Comparison of ENCODE assay signal across 20 mouse cellular contexts in the genomic region with DNA sequence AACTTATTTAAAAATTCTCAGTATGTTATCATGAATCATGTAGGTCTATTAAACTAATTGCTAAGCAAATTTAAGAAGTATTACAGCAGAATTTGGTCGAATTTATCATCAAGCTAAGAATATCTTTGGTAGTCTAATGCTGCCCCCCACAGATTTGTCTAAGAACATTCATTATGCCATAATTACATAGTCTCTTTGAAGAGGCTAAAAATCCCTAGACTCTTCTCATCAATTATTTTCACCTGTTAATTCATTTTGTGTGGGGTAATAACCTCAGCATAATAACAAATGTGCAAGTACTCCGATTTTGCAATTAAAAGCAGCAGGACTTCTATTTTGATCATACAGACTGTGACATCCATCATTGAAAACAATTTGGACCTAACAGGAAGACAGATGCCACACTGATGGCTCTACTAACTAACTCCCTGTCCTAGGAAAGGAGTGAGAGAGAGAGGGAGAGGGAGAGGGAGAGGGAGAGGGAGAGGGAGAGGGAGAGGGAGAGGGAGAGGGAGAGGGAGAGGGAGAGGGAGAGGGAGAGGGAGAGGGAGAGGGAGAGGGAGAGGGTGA.
DNase-seq lines count a peak whose midpoint lies in the region; ATAC-seq and TF ChIP-seq lines count a peak whose summit lies in the region.
"Had no signal": no experiment of that assay in that cellular context is flagged by ENCODE, and none has a peak within 500 bp of the region (broad histone marks: within the 10 kb centered on the region; RNA-seq: fewer than 3 reads in every experiment).

No protein-coding gene starts in this region.

- no peak for TF ChIP-seq CTCF in CH12.LX (conservative IDR thresholded peaks at IDR 0.05 in 1 of 2, IDR thresholded peaks at IDR 0.05 in 1 of 2; ENCODE audit: low read depth in 2 of 2, low read length in 2 of 2)

- DNase-seq in CH12.LX (ENCODE audit: extremely low read depth) (no peak), adipocyte (ENCODE audit: low spot score) (no peak)
- peak; percentile 18 for DNase-seq in brain, embryonic 18.5 days (ENCODE audit: low read depth, low spot score)
- DNase-seq in heart, adult 9 months (ENCODE audit: low spot score in 2 of 2): no peak
- DNase-seq: cerebellum, adult 18-20 months; heart, postnatal 4 days; kidney, postnatal 14 days; liver; lung, adult 18-20 months; right cerebral cortex, adult 18-20 months; thymus, postnatal 14 days had no signal

- in situ Hi-C loops in CH12.LX (cut with MboI; ENCODE audit: low pct_ligation_motif_present, low pct_unique_long_range_greater_than_20kb, low sequenced_read_pairs): no loop called here

- TF ChIP-seq POLR2A in CH12.LX (IDR thresholded peaks at IDR 0.05; ENCODE audit: low read depth, low read length): no peak

- H3K9me3 ChIP-seq in hindbrain, embryonic 12.5 days (replicated peaks): no peaks in the 10 kb centered on the region
- no peaks in the 10 kb centered on the region for H3K9me3 ChIP-seq in hindbrain, embryonic 13.5 days
- no peaks in the 10 kb centered on the region for H3K9me3 ChIP-seq in CH12.LX (replicated peaks; ENCODE audit: low read length)
- no peaks in the 10 kb centered on the region for H3K9me3 ChIP-seq in midbrain, embryonic 16.5 days (replicated peaks; ENCODE audit: control insufficient read depth, low read length, poor library complexity, severe bottlenecking)
- H3K9me3 ChIP-seq: embryonic facial prominence, embryonic 15.5 days; G1E; heart, embryonic 12.5 days; stomach, embryonic 15.5 days had no signal

- no peak overlapping the region for H3K4me3 ChIP-seq in hindbrain, embryonic 12.5 days
- H3K4me3 ChIP-seq in hindbrain, embryonic 13.5 days: no peak overlapping the region
- H3K4me3 ChIP-seq in CH12.LX (replicated peaks in 1 of 3; ENCODE audit: low read depth in 2 of 3, low read length in 2 of 3, poor library complexity in 1 of 3): no peak overlapping the region
- H3K4me3 ChIP-seq in midbrain, embryonic 16.5 days (ENCODE audit: low read depth, low read length): no peak overlapping the region
- H3K4me3 ChIP-seq: embryonic facial prominence, embryonic 15.5 days; heart, embryonic 12.5 days; stomach, embryonic 15.5 days had no signal

- H3K36me3 ChIP-seq in hindbrain, embryonic 12.5 days: no peaks in the 10 kb centered on the region
- no peaks in the 10 kb centered on the region for H3K36me3 ChIP-seq in hindbrain, embryonic 13.5 days
- H3K36me3 ChIP-seq in CH12.LX (replicated peaks in 1 of 2; ENCODE audit: control insufficient read depth in 1 of 2, insufficient read depth in 1 of 2, low read length in 1 of 2): no peaks in the 10 kb centered on the region
- no peaks in the 10 kb centered on the region for H3K36me3 ChIP-seq in midbrain, embryonic 16.5 days (ENCODE audit: control insufficient read depth, insufficient read depth, low read length)
- H3K36me3 ChIP-seq: embryonic facial prominence, embryonic 15.5 days; G1E; heart, embryonic 12.5 days; stomach, embryonic 15.5 days had no signal

- dilution Hi-C loops in CH12.LX (cut with MboI; ENCODE audit: extremely low pct_ligation_motif_present, extremely low pct_unique_long_range_greater_than_20kb, low sequenced_read_pairs): no loop called here

- WGBS in hindbrain, embryonic 12.5 days: 54% methylated on average over 2 of the region's 2 CpGs
- 43% methylated on average over 2 of the region's 2 CpGs for WGBS in hindbrain, embryonic 13.5 days
- 38% methylated on average over 2 of the region's 2 CpGs for WGBS in midbrain, embryonic 16.5 days

- H3K4me1 ChIP-seq in hindbrain, embryonic 12.5 days: peaks cover 2% of the 10 kb centered on the region; the same call in 1 of the 2 replicates
- peaks cover 9% of the 10 kb centered on the region; the same call in 1 of the 2 replicates for H3K4me1 ChIP-seq in hindbrain, embryonic 13.5 days (replicated peaks)
- H3K4me1 ChIP-seq in CH12.LX (ENCODE audit: control insufficient read depth in 1 of 2, insufficient read depth in 2 of 2): no peaks in the 10 kb centered on the region
- H3K4me1 ChIP-seq in midbrain, embryonic 16.5 days (ENCODE audit: control insufficient read depth, insufficient read depth, low read length): peaks cover 5% of the 10 kb centered on the region; the same call in 1 of the 2 replicates
- H3K4me1 ChIP-seq: embryonic facial prominence, embryonic 15.5 days; heart, embryonic 12.5 days; stomach, embryonic 15.5 days had no signal

- H3K9ac ChIP-seq in hindbrain, embryonic 12.5 days: no peak overlapping the region
- no peak overlapping the region for H3K9ac ChIP-seq in hindbrain, embryonic 13.5 days
- H3K9ac ChIP-seq in CH12.LX (ENCODE audit: insufficient read depth, low read depth): no peak overlapping the region
- H3K9ac ChIP-seq in midbrain, embryonic 16.5 days (ENCODE audit: low read depth, low read length): no peak overlapping the region
- H3K9ac ChIP-seq: embryonic facial prominence, embryonic 15.5 days; heart, embryonic 12.5 days; stomach, embryonic 15.5 days had no signal

- no peaks in the 10 kb centered on the region for H3K27me3 ChIP-seq in hindbrain, embryonic 12.5 days
- H3K27me3 ChIP-seq in hindbrain, embryonic 13.5 days: no peaks in the 10 kb centered on the region
- no peaks in the 10 kb centered on the region for H3K27me3 ChIP-seq in CH12.LX (replicated peaks)
- H3K27me3 ChIP-seq in midbrain, embryonic 16.5 days (ENCODE audit: control insufficient read depth, insufficient read depth, low read depth, low read length): no peaks in the 10 kb centered on the region
- H3K27me3 ChIP-seq: embryonic facial prominence, embryonic 15.5 days; heart, embryonic 12.5 days; stomach, embryonic 15.5 days had no signal

- H3K27ac ChIP-seq in hindbrain, embryonic 12.5 days: no peak overlapping the region
- no peak overlapping the region for H3K27ac ChIP-seq in hindbrain, embryonic 13.5 days
- H3K27ac ChIP-seq in CH12.LX (ENCODE audit: insufficient read depth, low read depth): no peak overlapping the region
- H3K27ac ChIP-seq in midbrain, embryonic 16.5 days (ENCODE audit: low read length): no peak overlapping the region
- H3K27ac ChIP-seq: embryonic facial prominence, embryonic 15.5 days; macrophage; stomach, embryonic 15.5 days had no signal

- 0 out of 2 replicates have a peak, but pooled peaks have one; percentile 32 for ATAC-seq in hindbrain, embryonic 12.5 days (ENCODE audit: low FRiP score)
- ATAC-seq in hindbrain, embryonic 13.5 days (ENCODE audit: low FRiP score): no peak
- peak; percentile 52 for ATAC-seq in midbrain, embryonic 16.5 days
- ATAC-seq: intestine, postnatal 0 days had no signal

- TF ChIP-seq EP300 in CH12.LX (IDR thresholded peaks at IDR 0.05; ENCODE audit: low read length): no peak

- H3K79me2 ChIP-seq in CH12.LX (replicated peaks; ENCODE audit: control insufficient read depth, extremely low read depth, insufficient read depth, poor library complexity, severe bottlenecking): no peaks in the 10 kb centered on the region

- no peak overlapping the region for H3K4me2 ChIP-seq in hindbrain, embryonic 12.5 days (replicated peaks)
- H3K4me2 ChIP-seq in hindbrain, embryonic 13.5 days: no peak overlapping the region
- no peak overlapping the region for H3K4me2 ChIP-seq in CH12.LX (ENCODE audit: insufficient read depth, low read depth, poor library complexity, severe bottlenecking)
- H3K4me2 ChIP-seq in midbrain, embryonic 16.5 days (ENCODE audit: low read length): no peak overlapping the region
- H3K4me2 ChIP-seq: embryonic facial prominence, embryonic 15.5 days; heart, embryonic 12.5 days; stomach, embryonic 15.5 days had no signal

- TF ChIP-seq RAD21 in CH12.LX (IDR thresholded peaks at IDR 0.05; ENCODE audit: low read depth, low read length): peak; percentile 12

TF ChIP-seq in CH12.LX, 34 proteins besides CTCF, POLR2A, EP300 and RAD21:
- TF ChIP-seq ZNF384 (IDR thresholded peaks at IDR 0.05; ENCODE audit: low read depth, low read length) (no peak), USF2 (conservative IDR thresholded peaks at IDR 0.05; ENCODE audit: low read depth, low read length) (no peak), RCOR1 (conservative IDR thresholded peaks at IDR 0.05; ENCODE audit: low read depth, low read length) (no peak), NELFE (IDR thresholded peaks at IDR 0.05; ENCODE audit: low read depth, low read length) (no peak), ZMIZ1 (IDR thresholded peaks at IDR 0.05; ENCODE audit: low read depth, low read length) (no peak), GABPA (IDR thresholded peaks at IDR 0.05; ENCODE audit: insufficient replicate concordance, low read depth, low read length) (no peak), POLR2AphosphoS2 (IDR thresholded peaks at IDR 0.05; ENCODE audit: low read depth, low read length) (no peak), MYC (IDR thresholded peaks at IDR 0.05; ENCODE audit: low read depth, low read length) (no peak), UBTF (IDR thresholded peaks at IDR 0.05; ENCODE audit: low read depth, low read length) (no peak), ETS1 (conservative IDR thresholded peaks at IDR 0.05; ENCODE audit: low read depth, low read length) (no peak), JUN (IDR thresholded peaks at IDR 0.05; ENCODE audit: insufficient read depth, low read depth, low read length) (no peak), TBP (conservative IDR thresholded peaks at IDR 0.05; ENCODE audit: low read depth, low read length) (no peak), MAX (IDR thresholded peaks at IDR 0.05; ENCODE audit: low read length) (no peak), ELF1 (IDR thresholded peaks at IDR 0.05; ENCODE audit: low read depth, low read length) (no peak)
